Mouse (Mus musculus) heart, embryonic 15.5 days (tissue): ENCODE data around the gene Cbx5. TPM values are rescaled to one million over a fixed set of nuclear protein-coding genes. Genes with fewer than 3 reads are reported as not detected.
A peak's percentile ranks its signal among the peaks of the same experiment; 100 is the strongest.
"Not testable (repeated sequence)": the region's sequence is repeated elsewhere in the genome, so short reads cannot be mapped to it uniquely, and the experiment has no call there.

ENCODE experiments used
- ATAC-seq: fragments of 200-750 bp; cut with Nextera tagmentation; replicated peaks from 2 replicates; pipeline ENCODE4 v1.8.0; 2017; ENCODE audit warnings: low read depth, moderate TSS enrichment; ENCODE audit not compliant: insufficient number of reproducible peaks, insufficient read depth, low FRiP score
- H3K27ac ChIP-seq: fragments of 300-500 bp; sonication (generic); 2 replicates; pipeline ENCODE4 v1.5.1; 2015; ENCODE audit warnings: mild to moderate bottlenecking, inconsistent platforms
- H3K27me3 ChIP-seq: fragments of 300-500 bp; sonication (generic); 2 replicates; pipeline ENCODE4 v1.6.1; 2015; ENCODE audit warnings: inconsistent platforms
- H3K36me3 ChIP-seq: fragments of 300-500 bp; sonication (generic); 2 replicates; pipeline ENCODE4 v1.6.1; 2015; ENCODE audit warnings: mild to moderate bottlenecking, inconsistent platforms
- H3K4me1 ChIP-seq: fragments of 300-500 bp; sonication (generic); replicated peaks from 2 replicates; pipeline ENCODE4 v1.6.1; 2015; ENCODE audit warnings: inconsistent platforms
- H3K4me2 ChIP-seq: fragments of 300-500 bp; sonication (generic); 2 replicates; pipeline ENCODE4 v1.6.1; 2015; ENCODE audit warnings: inconsistent platforms, mild to moderate bottlenecking, moderate library complexity
- H3K4me3 ChIP-seq: fragments of 300-500 bp; sonication (generic); 2 replicates; pipeline ENCODE4 v1.5.1; 2015; ENCODE audit warnings: mild to moderate bottlenecking, inconsistent platforms
- H3K9ac ChIP-seq: fragments of 300-500 bp; sonication (generic); 2 replicates; pipeline ENCODE4 v1.6.1; 2015; ENCODE audit warnings: mild to moderate bottlenecking, inconsistent platforms
- H3K9me3 ChIP-seq: fragments of 300-500 bp; sonication (generic); replicated peaks from 2 replicates; pipeline ENCODE4 v1.6.1; 2016; ENCODE audit warnings: inconsistent platforms
- WGBS: fragments of 180-500 bp; shearing (Covaris S2); methylation state at CpG from one replicate; pipeline ENCODE4 v1.1.7; 2015; ENCODE audit warnings: mixed read lengths; 5-methylcytosine and 5-hydroxymethylcytosine counted together
- polyA plus RNA-seq: library from polyadenylated mRNA; unstranded; fragments of >200 nt; fragmentation: Nextera tagmentation; extraction: Ambion mirVana; gene quantifications from 2 replicates; pipeline ENCODE4 v1.2.1, GENCODE M21; 2015

The Cbx5 gene
- polyA plus RNA-seq, 1 experiment from 2014 or later: 84.2 TPM

DNA sequence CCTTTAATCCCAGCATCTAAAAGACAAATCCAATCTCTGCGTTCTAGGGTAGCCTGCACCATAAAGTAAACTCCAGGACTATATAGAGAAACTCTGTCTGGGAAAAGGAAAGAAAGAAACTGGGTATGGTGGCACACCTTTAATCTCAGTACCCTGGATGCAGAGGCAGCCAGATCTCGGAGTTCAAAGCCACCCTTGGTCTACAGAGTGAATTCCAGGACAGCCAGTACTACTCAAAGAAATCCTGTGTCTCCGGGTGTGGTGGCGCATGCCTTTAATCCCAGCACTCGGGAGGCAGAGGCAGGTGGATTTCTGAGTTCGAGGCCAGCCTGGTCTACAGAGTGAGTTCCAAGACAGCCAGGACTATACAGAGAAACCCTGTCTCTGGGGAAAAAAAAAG, 9.9 kb upstream of the Cbx5 start:
- 88% methylated on average over 6 of the region's 6 CpGs for WGBS
- not testable (repeated sequence) for H3K27me3 ChIP-seq, H3K27ac ChIP-seq, H3K4me1 ChIP-seq, H3K9me3 ChIP-seq, H3K4me2 ChIP-seq, H3K4me3 ChIP-seq, H3K9ac ChIP-seq, ATAC-seq
- H3K36me3 ChIP-seq: peaks cover 42% of the 10 kb centered on the region

DNA sequence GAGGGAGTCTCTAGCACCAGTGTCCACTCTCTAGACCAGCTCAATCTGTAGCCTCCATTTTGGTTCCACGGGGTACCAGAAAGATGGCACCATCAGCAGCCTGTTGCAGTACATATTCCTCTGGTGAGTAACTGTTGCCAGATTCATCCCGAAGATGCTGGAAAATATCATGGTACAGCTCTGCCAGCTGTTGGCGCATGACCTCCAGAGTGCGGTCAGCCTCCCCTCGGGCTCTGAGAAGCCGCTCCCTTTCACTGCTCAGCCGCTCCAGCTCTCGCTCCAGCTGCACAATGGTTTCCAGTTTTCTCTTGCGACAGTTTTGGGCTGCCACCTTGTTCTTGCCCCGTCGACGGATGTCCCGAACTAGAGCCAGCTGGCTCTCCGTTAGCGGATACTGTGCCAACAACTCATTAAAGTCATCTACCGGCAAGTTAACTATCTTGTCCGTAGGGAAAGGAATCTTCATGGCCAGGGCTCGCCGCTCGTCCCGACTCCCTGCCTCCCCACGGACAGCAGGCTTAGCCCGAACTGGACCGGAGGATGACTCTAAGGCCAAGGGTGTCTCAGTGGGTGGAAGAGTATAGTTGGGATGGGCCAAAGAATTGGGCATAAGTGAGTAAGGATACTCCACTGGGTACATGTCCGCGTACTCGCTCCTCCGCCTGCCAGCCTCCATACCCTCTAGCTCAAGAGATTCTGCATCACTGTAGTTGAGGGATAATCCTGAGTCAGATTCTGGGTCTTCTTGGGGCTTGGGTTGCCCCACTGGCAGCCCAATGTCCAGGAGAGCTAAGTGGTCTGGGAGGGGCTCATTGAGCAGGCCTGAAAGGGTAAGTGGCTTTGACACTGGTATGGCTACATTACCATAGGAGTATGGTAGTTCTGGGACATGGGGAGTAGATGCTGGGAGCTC, 9.0 kb upstream of the Cbx5 start:
- ATAC-seq: peak; percentile 35; the same call in 1 of the 2 replicates
- Histone ChIP-seq H3K27me3 (no peaks in the 10 kb centered on the region), H3K9ac (no peak overlapping the region), H3K27ac (no peak overlapping the region), H3K4me2 (no peak overlapping the region), H3K4me1 (peaks cover 10% of the 10 kb centered on the region), H3K9me3 (no peaks in the 10 kb centered on the region), H3K4me3 (no peak overlapping the region), H3K36me3 (peaks cover 47% of the 10 kb centered on the region)
- 79% methylated on average over 28 of the region's 28 CpGs for WGBS

GRCm38 (mm10) chr15:103247782-103248400, 8.3 kb upstream of the Cbx5 start:
- no peak overlapping the region for H3K9ac ChIP-seq
- no peaks in the 10 kb centered on the region for H3K9me3 ChIP-seq
- no peaks in the 10 kb centered on the region for H3K27me3 ChIP-seq
- no peak for ATAC-seq
- peaks cover 16% of the 10 kb centered on the region for H3K4me1 ChIP-seq
- H3K4me3 ChIP-seq: no peak overlapping the region
- no peak overlapping the region for H3K27ac ChIP-seq
- H3K36me3 ChIP-seq: peaks cover 54% of the 10 kb centered on the region
- no peak overlapping the region for H3K4me2 ChIP-seq

- no peak for ATAC-seq
- peaks cover 61% of the 10 kb centered on the region for H3K36me3 ChIP-seq
- 87% methylated on average over 9 of the region's 9 CpGs for WGBS
Observed at GRCm38 (mm10) chr15:103247078-103247781, 7.6 kb upstream of the Cbx5 start.

GRCm38 (mm10) chr15:103245616-103246015, 6.0 kb upstream of the Cbx5 start:
- Histone ChIP-seq H3K4me2 (no peak overlapping the region), H3K27ac (peak overlapping the region; percentile 21; the same call in 1 of the 2 replicates), H3K9ac (no peak overlapping the region), H3K9me3 (no peaks in the 10 kb centered on the region), H3K4me1 (peaks cover 28% of the 10 kb centered on the region), H3K36me3 (peaks cover 70% of the 10 kb centered on the region), H3K27me3 (no peaks in the 10 kb centered on the region), H3K4me3 (no peak overlapping the region)
- ATAC-seq: no peak
- WGBS: 40% methylated on average over 6 of the region's 6 CpGs

More at GRCm38 (mm10) chr15:103247078-103247781, 7.6 kb upstream of the Cbx5 start:
- Histone ChIP-seq H3K9me3 (no peaks in the 10 kb centered on the region), H3K4me3 (no peak overlapping the region), H3K27me3 (no peaks in the 10 kb centered on the region), H3K9ac (no peak overlapping the region), H3K4me1 (peaks cover 22% of the 10 kb centered on the region), H3K27ac (no peak overlapping the region), H3K4me2 (no peak overlapping the region)

DNA sequence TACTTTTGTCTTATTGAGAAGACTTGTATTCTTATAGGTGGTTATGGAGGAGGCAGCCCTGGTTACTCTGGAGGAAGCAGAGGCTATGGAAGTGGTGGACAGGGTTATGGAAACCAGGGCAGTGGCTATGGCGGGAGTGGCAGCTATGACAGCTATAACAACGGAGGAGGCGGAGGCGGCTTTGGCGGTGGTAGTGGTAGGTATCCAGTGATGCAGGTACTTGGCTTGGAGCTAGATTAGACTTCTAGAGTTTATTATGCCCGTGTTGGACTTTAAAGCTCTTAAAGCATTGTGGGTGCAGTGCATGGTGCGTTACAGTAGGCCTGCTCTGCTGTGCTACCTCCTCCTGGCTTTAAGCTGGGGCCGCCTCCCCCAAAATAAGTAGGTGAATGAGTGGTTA, 3.3 kb upstream of the Cbx5 start:
- H3K4me2 ChIP-seq: peak overlapping the region; percentile 69
- no peaks in the 10 kb centered on the region for H3K9me3 ChIP-seq
- H3K9ac ChIP-seq: peak overlapping the region; percentile 20; the same call in 1 of the 2 replicates
- peaks cover 58% of the 10 kb centered on the region for H3K36me3 ChIP-seq
- ATAC-seq: no peak
- H3K4me1 ChIP-seq: peaks cover 36% of the 10 kb centered on the region
- 67% methylated on average over 8 of the region's 8 CpGs for WGBS
- H3K27me3 ChIP-seq: no peaks in the 10 kb centered on the region
- no peak overlapping the region; the same call in 1 of the 2 replicates for H3K27ac ChIP-seq
- peak overlapping the region; percentile 73 for H3K4me3 ChIP-seq

- not testable (repeated sequence) for H3K27me3 ChIP-seq, ATAC-seq, H3K9me3 ChIP-seq
- H3K9ac ChIP-seq: peak overlapping the region; percentile 63
- peak overlapping the region; percentile 73 for H3K4me3 ChIP-seq
- WGBS: 14% methylated on average over 12 of the region's 12 CpGs
- peaks cover 42% of the 10 kb centered on the region for H3K4me1 ChIP-seq
- peaks cover 43% of the 10 kb centered on the region for H3K36me3 ChIP-seq
- peak overlapping the region; percentile 69 for H3K4me2 ChIP-seq
- H3K27ac ChIP-seq: peak overlapping the region; percentile 95
Observed at GRCm38 (mm10) chr15:103241071-103242018, 1.7 kb upstream of the Cbx5 start.

DNA sequence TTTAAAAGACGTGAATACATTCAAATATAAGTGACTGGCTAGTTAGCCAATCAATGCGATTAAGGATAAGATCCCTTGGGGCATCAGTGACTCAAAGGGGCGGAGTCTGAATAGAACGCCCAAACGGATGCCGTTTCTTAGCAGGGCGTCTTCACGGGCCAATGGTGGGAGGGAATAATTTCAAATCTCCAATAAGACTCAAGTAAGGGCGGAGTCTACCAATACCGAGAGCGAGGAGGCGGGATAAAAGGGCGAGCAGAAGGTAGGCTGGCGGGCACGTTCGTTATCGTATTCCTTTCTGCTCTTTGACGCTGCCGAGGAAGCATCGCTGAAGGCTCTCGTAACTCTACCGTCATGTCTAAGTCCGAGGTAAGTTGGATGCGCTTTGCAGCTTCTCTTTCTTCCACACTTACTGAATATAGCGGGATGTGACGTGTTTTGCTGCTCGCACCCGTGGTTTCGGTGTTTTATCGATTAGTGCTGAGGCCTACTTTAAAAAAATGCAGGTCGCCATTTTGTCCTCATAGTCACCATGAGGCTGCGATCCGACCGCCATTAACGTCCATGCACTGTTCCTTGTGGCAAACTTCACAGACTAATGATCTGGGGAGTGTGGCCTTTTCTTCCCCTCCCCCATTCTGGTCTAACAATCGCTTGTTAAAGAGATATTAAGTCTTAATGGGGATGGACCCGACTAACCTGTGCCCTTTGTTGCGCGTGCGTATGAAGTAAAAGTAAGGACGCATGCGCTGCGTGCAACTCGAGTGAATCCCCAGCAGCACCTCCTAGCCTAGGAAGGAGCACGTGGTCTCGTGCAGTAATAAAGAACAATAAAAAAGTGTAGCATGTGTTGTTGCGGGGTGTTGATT, 778 bp upstream of the Cbx5 start, which contains the start of gene Hnrnpa1:
Hnrnpa1 (plus strand) TSS at position 273 of the 869 bp plus-strand sequence.
- WGBS: under 1% methylated on average over 47 of the region's 47 CpGs
- Histone ChIP-seq H3K4me1 (peaks cover 42% of the 10 kb centered on the region), H3K36me3 (peaks cover 42% of the 10 kb centered on the region)

DNA sequence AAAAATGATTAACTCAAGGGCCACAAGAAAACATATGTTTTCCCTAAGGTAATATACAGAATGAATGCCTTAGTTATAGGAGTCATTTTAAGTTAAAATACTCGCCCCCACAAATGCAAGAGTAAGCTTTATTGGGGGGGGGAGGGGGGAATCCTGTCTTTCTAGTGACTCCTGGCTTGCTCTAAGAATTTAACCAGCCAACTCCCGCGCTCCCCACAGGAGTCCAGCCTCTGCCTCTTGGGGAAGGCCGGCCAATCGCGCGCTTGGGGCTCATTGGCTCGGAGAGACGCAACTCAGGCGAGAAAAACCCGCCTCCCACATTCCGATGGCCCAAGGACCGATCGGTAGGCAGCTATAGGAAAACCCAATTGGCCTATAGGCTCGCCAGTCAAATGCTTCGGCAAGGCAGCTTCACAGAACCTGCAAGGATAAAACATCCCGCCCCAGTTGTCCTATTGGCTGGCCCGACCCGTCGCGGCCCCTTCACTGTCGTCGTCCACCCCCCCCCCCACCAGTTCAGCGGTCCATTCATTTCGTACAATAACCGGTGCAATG, 409 bp downstream of the Cbx5 start:
- Histone ChIP-seq H3K4me3 (peak overlapping the region; percentile 73), H3K4me1 (peaks cover 39% of the 10 kb centered on the region), H3K4me2 (peak overlapping the region; percentile 70), H3K27ac (peak overlapping the region; percentile 95), H3K9ac (peak overlapping the region; percentile 51), H3K9me3 (no peaks in the 10 kb centered on the region), H3K36me3 (peaks cover 40% of the 10 kb centered on the region), H3K27me3 (no peaks in the 10 kb centered on the region)
- under 1% methylated on average over 26 of the region's 26 CpGs for WGBS
- peak; percentile 87 for ATAC-seq

More for the DNA sequence above, 778 bp upstream of the Cbx5 start, which contains the start of gene Hnrnpa1:
- Histone ChIP-seq H3K4me3 (peak within 1 kb of the TSS; percentile 73), H3K9ac (peak within 1 kb of the TSS; percentile 63), H3K27me3 (no peaks in the 10 kb centered on the region), H3K4me2 (peak within 1 kb of the TSS; percentile 70), H3K9me3 (no peaks in the 10 kb centered on the region), H3K27ac (peak within 1 kb of the TSS; percentile 95)
- peak; percentile 90 for ATAC-seq
